Mouse (Mus musculus) central nervous system, embryonic 11.5 days (tissue): ENCODE results near the gene Pcp4l1. TPM values are rescaled to one million over a fixed set of nuclear protein-coding genes. Genes with fewer than 3 reads are reported as not detected.

Experiments
- polyA plus RNA-seq: library from polyadenylated mRNA; depleted of rRNA; stranded (reverse); fragments of >200 nt; gene quantifications from 2 replicates; pipeline ENCODE4 v1.2.3, GENCODE M21; 2012; rRNA removed

Gene Pcp4l1
- polyA plus RNA-seq = 11.0 and 15.7 TPM in 2 replicates

GRCm38 (mm10) chr1:171195887-171196397 lies at the start of gene Pcp4l1:
Gene Pcp4l1, minus strand, starts transcription at chr1:171196268.

GRCm38 (mm10) chr1:171234126-171234525 lies 38.1 kb upstream of the Pcp4l1 start, which contains the start of gene Fcer1g:
Gene Fcer1g, minus strand, starts transcription at chr1:171234365.

GRCm38 (mm10) chr1:171224857-171225256 lies 28.8 kb upstream of the Pcp4l1 start, which contains the start of gene Apoa2:
Gene Apoa2, plus strand, starts transcription at chr1:171225054.

GRCm38 (mm10) chr1:171222238-171223155 lies 26.4 kb upstream of the Pcp4l1 start, which contains the start of gene Tomm40l:
Gene Tomm40l, minus strand, starts transcription at chr1:171222514.

GRCm38 (mm10) chr1:171213801-171214496 lies 17.9 kb upstream of the Pcp4l1 start, which contains the start of gene Nr1i3:
Gene Nr1i3, plus strand, starts transcription at chr1:171213970.

GRCm38 (mm10) chr1:171149974-171150760 lies 45.9 kb downstream of the Pcp4l1 start, which contains the start of the genes Sdhc and Mpz:
Gene Sdhc, minus strand, starts transcription at chr1:171150603.
Gene Mpz, plus strand, starts transcription at chr1:171150711.

Other genes starting within 250 kb of the Pcp4l1 start
- gene Fcgr2b, start 219.7 kb downstream of the Pcp4l1 start, polyA plus RNA-seq = 0.47 and 0.58 TPM in 2 replicates
- 0.20 and 0.45 TPM in 2 replicates for gene Fcgr4, start 177.3 kb downstream of the Pcp4l1 start, polyA plus RNA-seq
- 5.1 and 6.4 TPM in 2 replicates for gene Fcgr3, start 131.3 kb downstream of the Pcp4l1 start, polyA plus RNA-seq
- 3.0 and 3.8 TPM in 2 replicates for gene Cfap126, start 82.3 kb downstream of the Pcp4l1 start, polyA plus RNA-seq
- gene Sdhc, start 45.7 kb downstream of the Pcp4l1 start, polyA plus RNA-seq = 236 and 443 TPM in 2 replicates
- gene Mpz, start 45.6 kb downstream of the Pcp4l1 start, polyA plus RNA-seq = 0.72 and 3.3 TPM in 2 replicates
- 0.02 and 0.04 TPM in 2 replicates for gene Nr1i3, start 17.7 kb upstream of the Pcp4l1 start, polyA plus RNA-seq
- gene Tomm40l, start 26.2 kb upstream of the Pcp4l1 start, polyA plus RNA-seq = 29.2 and 29.8 TPM in 2 replicates
- gene Apoa2, start 28.8 kb upstream of the Pcp4l1 start, polyA plus RNA-seq = 41.5 and 103 TPM in 2 replicates
- gene Fcer1g, start 38.1 kb upstream of the Pcp4l1 start, polyA plus RNA-seq = 12.5 and 17.5 TPM in 2 replicates
- gene Adamts4, start 54.2 kb upstream of the Pcp4l1 start, polyA plus RNA-seq = 3.2 and 4.1 TPM in 2 replicates
- gene Ndufs2, start 55.1 kb upstream of the Pcp4l1 start, polyA plus RNA-seq = 172 and 189 TPM in 2 replicates
- gene B4galt3, start 74.1 kb upstream of the Pcp4l1 start, polyA plus RNA-seq = 47.0 and 62.1 TPM in 2 replicates
- 95.5 and 100.0 TPM in 2 replicates for gene Ppox, start 84.9 kb upstream of the Pcp4l1 start, polyA plus RNA-seq
- 96.3 and 99.2 TPM in 2 replicates for gene Usp21, start 91.7 kb upstream of the Pcp4l1 start, polyA plus RNA-seq
- 65.4 and 89.0 TPM in 2 replicates for gene Ufc1, start 98.8 kb upstream of the Pcp4l1 start, polyA plus RNA-seq
- 44.7 and 66.6 TPM in 2 replicates for gene Dedd, start 132.9 kb upstream of the Pcp4l1 start, polyA plus RNA-seq
- gene Nit1, start 149.4 kb upstream of the Pcp4l1 start, polyA plus RNA-seq = 36.9 and 48.0 TPM in 2 replicates
- gene Pfdn2, start 149.4 kb upstream of the Pcp4l1 start, polyA plus RNA-seq = 141 and 293 TPM in 2 replicates
- gene Klhdc9, start 164.5 kb upstream of the Pcp4l1 start, polyA plus RNA-seq = 1.9 and 2.2 TPM in 2 replicates
- 0.95 and 1.1 TPM in 2 replicates for gene Nectin4, start 173.8 kb upstream of the Pcp4l1 start, polyA plus RNA-seq
- 0.92 and 1.7 TPM in 2 replicates for gene Arhgap30, start 192.7 kb upstream of the Pcp4l1 start, polyA plus RNA-seq
- gene Usf1, start 215.0 kb upstream of the Pcp4l1 start, polyA plus RNA-seq = 99.5 and 131 TPM in 2 replicates
- gene Tstd1, start 222.6 kb upstream of the Pcp4l1 start, polyA plus RNA-seq = 3.7 and 5.0 TPM in 2 replicates
- gene F11r, start 241.3 kb upstream of the Pcp4l1 start, polyA plus RNA-seq = 7.0 and 10.3 TPM in 2 replicates